Mouse (Mus musculus): ENCODE measurements around the gene Zic4.

Gene Zic4

GRCm38 (mm10) chr9:91361856-91362601 lies at the start of gene Zic4:
TSS of gene Zic4 (plus strand) at chr9:91362413.
- ChIA-PET CTCF (interaction anchor here in 2 of 4 experiments (0.7 to 1.3 kb wide), 2 partner anchors 19 to 1156 kb away, joined by 3 read pairs; no protein-coding TSS in a partner anchor), POLR2A (interaction anchor here in 2 of 4 experiments (0.6 to 4.0 kb wide), 4 partner anchors 10 to 24 kb away, joined by 3 to 15 read pairs (median 4); no protein-coding TSS in a partner anchor)

- CTCF ChIA-PET, result no interaction called here
- POLR2A ChIA-PET, result no interaction called here
Observed at GRCm38 (mm10) chr9:91347591-91347990, 14.6 kb upstream of the Zic4 start.

- CTCF ChIA-PET, result no interaction called here
- POLR2A ChIA-PET, result no interaction called here
Observed at GRCm38 (mm10) chr9:91348746-91349145, 13.5 kb upstream of the Zic4 start.

- ChIA-PET CTCF (no interaction called here), POLR2A (no interaction called here)
Observed at GRCm38 (mm10) chr9:91350211-91350791, 11.9 kb upstream of the Zic4 start.

GRCm38 (mm10) chr9:91350861-91351291 lies 11.3 kb upstream of the Zic4 start:
- POLR2A ChIA-PET, result no interaction called here

GRCm38 (mm10) chr9:91351361-91351760 lies 10.9 kb upstream of the Zic4 start:
- POLR2A ChIA-PET, result no interaction called here
- CTCF ChIA-PET, result no interaction called here

More at GRCm38 (mm10) chr9:91350861-91351291, 11.3 kb upstream of the Zic4 start:
- CTCF ChIA-PET, result no interaction called here

GRCm38 (mm10) chr9:91351961-91352411 lies 10.2 kb upstream of the Zic4 start:
- POLR2A ChIA-PET, result interaction anchor here in 1 of 4 experiments (1.2 kb wide), 1 partner anchor 9 kb away, joined by 3 read pairs; no protein-coding TSS in a partner anchor

GRCm38 (mm10) chr9:91352786-91353185 lies 9.4 kb upstream of the Zic4 start:
- ChIA-PET POLR2A (interaction anchor here in 2 of 4 experiments (0.7 to 1.2 kb wide), 2 partner anchors 9 to 555 kb away, joined by 3 to 6 read pairs; no protein-coding TSS in a partner anchor), CTCF (no interaction called here)

More at GRCm38 (mm10) chr9:91351961-91352411, 10.2 kb upstream of the Zic4 start:
- CTCF ChIA-PET, result no interaction called here

- ChIA-PET POLR2A (interaction anchor here in 2 of 4 experiments (0.6 to 1.3 kb wide), 2 partner anchors 18 to 41 kb away, joined by 3 read pairs; no protein-coding TSS in a partner anchor), CTCF (no interaction called here)
Observed at GRCm38 (mm10) chr9:91353551-91354433, 8.4 kb upstream of the Zic4 start.

GRCm38 (mm10) chr9:91354434-91355269 lies 7.6 kb upstream of the Zic4 start:
- ChIA-PET POLR2A (interaction anchor here in 2 of 4 experiments (0.6 to 1.3 kb wide), 2 partner anchors 17 to 40 kb away, joined by 3 read pairs; no protein-coding TSS in a partner anchor), CTCF (no interaction called here)

- ChIA-PET CTCF (interaction anchor here in 1 of 4 experiments (0.6 kb wide), 1 partner anchor 237 kb away, joined by 3 read pairs; no protein-coding TSS in a partner anchor), POLR2A (interaction anchor here in 1 of 4 experiments (0.8 to 1.0 kb wide), 2 partner anchors 34 to 349 kb away, joined by 6 to 9 read pairs; no protein-coding TSS in a partner anchor)
Observed at GRCm38 (mm10) chr9:91355270-91355589, 7.0 kb upstream of the Zic4 start.

- ChIA-PET CTCF (interaction anchor here in 2 of 4 experiments (0.6 kb wide), 3 partner anchors 46 to 295 kb away, joined by 3 to 4 read pairs (median 3); no protein-coding TSS in a partner anchor), POLR2A (interaction anchor here in 2 of 4 experiments (0.7 to 1.0 kb wide), 3 partner anchors 33 to 348 kb away, joined by 4 to 9 read pairs (median 6); no protein-coding TSS in a partner anchor)
Observed at GRCm38 (mm10) chr9:91355629-91356352, 6.4 kb upstream of the Zic4 start.

- ChIA-PET POLR2A (interaction anchor here in 2 of 4 experiments (0.5 to 1.0 kb wide), 2 partner anchors 33 to 1450 kb away, joined by 6 to 12 read pairs; no protein-coding TSS in a partner anchor), CTCF (interaction anchor here in 1 of 4 experiments (0.6 kb wide), 1 partner anchor 295 kb away, joined by 3 read pairs; no protein-coding TSS in a partner anchor)
Observed at GRCm38 (mm10) chr9:91356353-91356740, 5.9 kb upstream of the Zic4 start.

- CTCF ChIA-PET, result no interaction called here
- POLR2A ChIA-PET, result no interaction called here
Observed at GRCm38 (mm10) chr9:91357321-91357720, 4.9 kb upstream of the Zic4 start.

GRCm38 (mm10) chr9:91358851-91359687 lies 3.1 kb upstream of the Zic4 start:
- CTCF ChIA-PET, result no interaction called here
- POLR2A ChIA-PET, result no interaction called here

GRCm38 (mm10) chr9:91360151-91361032 lies 1.8 kb upstream of the Zic4 start:
- ChIA-PET CTCF (interaction anchor here in 1 of 4 experiments (0.6 kb wide), 1 partner anchor 624 kb away, joined by 3 read pairs; no protein-coding TSS in a partner anchor), POLR2A (interaction anchor here in 3 of 4 experiments (0.5 to 4.0 kb wide), 7 partner anchors 8 to 1245 kb away, joined by 3 to 15 read pairs (median 3); no protein-coding TSS in a partner anchor)
